Mouse (Mus musculus) small intestine, adult 2 months (tissue): Measurements from ENCODE around the gene Serpinb1a.

ENCODE experiments used
- CTCF ChIP-seq: fragments of 200-500 bp; IDR thresholded peaks from 2 replicates; pipeline ENCODE4 v1.5.1; 2012; ENCODE audit warnings: low read depth, mild to moderate bottlenecking, control low read depth, inconsistent platforms, low read length, moderate library complexity, mixed read lengths; ENCODE audit not compliant: insufficient replicate concordance, insufficient read length; ENCODE audit errors: extremely low read depth
- POLR2A ChIP-seq: fragments of 200-500 bp; IDR thresholded peaks from 2 replicates; pipeline ENCODE4 v1.6.1; 2012; ENCODE audit warnings: low read depth, mild to moderate bottlenecking, control low read depth, inconsistent platforms, low read length, moderate library complexity

- TF ChIP-seq CTCF = no peak
- no peak for TF ChIP-seq POLR2A
Measured at GRCm38 (mm10) chr13:32819926-32820325, 31.1 kb downstream of the Serpinb1a start.
